Mouse (Mus musculus) R1 (cell line): ENCODE results near the gene Plppr3.
A peak's percentile ranks its signal among the peaks of the same experiment; 100 is the strongest.

Source experiments
- DNase-seq: peaks from one replicate; pipeline ENCODE4 v3.0.0-alpha.2; 2018; ENCODE audit warnings: low read depth, low spot score

The Plppr3 gene

GRCm38 (mm10) chr10:79874290-79874862, at the start of gene Plppr3, which contains the start of gene Prtn3:
Plppr3 (minus strand) TSS chr10:79874634.
Prtn3 (plus strand) TSS chr10:79874476.
- DNase-seq: peak; percentile 67

GRCm38 (mm10) chr10:79921572-79921971, 47.1 kb upstream of the Plppr3 start:
- peak; percentile 48 for DNase-seq

- peak; percentile 39 for DNase-seq
These were observed 46.6 kb upstream of the Plppr3 start, which contains the start of gene R3hdm4 for GRCm38 (mm10) chr10:79920958-79921535. R3hdm4 (minus strand) TSS chr10:79921208.

GRCm38 (mm10) chr10:79920056-79920890, 45.8 kb upstream of the Plppr3 start:
- DNase-seq: peak; percentile 18

GRCm38 (mm10) chr10:79919251-79919849, 44.9 kb upstream of the Plppr3 start:
- peak; percentile 54 for DNase-seq

GRCm38 (mm10) chr10:79918231-79919078, 44.0 kb upstream of the Plppr3 start:
- no peak for DNase-seq

GRCm38 (mm10) chr10:79917532-79918100, 43.2 kb upstream of the Plppr3 start:
- no peak for DNase-seq

- DNase-seq: peak; percentile 66
These were observed 42.5 kb upstream of the Plppr3 start, which contains the start of gene Kiss1r for GRCm38 (mm10) chr10:79916808-79917531. Kiss1r (plus strand) TSS chr10:79916971.

GRCm38 (mm10) chr10:79916081-79916480, 41.6 kb upstream of the Plppr3 start:
- no peak for DNase-seq

- DNase-seq: no peak
These were observed 40.6 kb upstream of the Plppr3 start for GRCm38 (mm10) chr10:79914948-79915596.

- no peak for DNase-seq
These were observed 39.9 kb upstream of the Plppr3 start for GRCm38 (mm10) chr10:79914131-79914947.

GRCm38 (mm10) chr10:79912412-79912811, 38.0 kb upstream of the Plppr3 start:
- peak; percentile 71 for DNase-seq

- no peak for DNase-seq
These were observed 36.1 kb upstream of the Plppr3 start, which contains the start of gene Gm26602 for GRCm38 (mm10) chr10:79910556-79910955. Gm26602 (plus strand) TSS chr10:79910856.

GRCm38 (mm10) chr10:79909092-79909922, 34.9 kb upstream of the Plppr3 start:
- peak; percentile 68 for DNase-seq

GRCm38 (mm10) chr10:79908167-79909091, 34.0 kb upstream of the Plppr3 start, which contains the start of gene Med16:
Med16 (minus strand) TSS chr10:79908923.
- peak; percentile 97 for DNase-seq

- DNase-seq: no peak
These were observed 33.0 kb upstream of the Plppr3 start for GRCm38 (mm10) chr10:79907415-79907814.
